Mouse (Mus musculus) neural tube, embryonic 13.5 days (tissue): ENCODE measurements around the gene Nbeal2. TPM values are rescaled to one million over a fixed set of nuclear protein-coding genes. Genes with fewer than 3 reads are reported as not detected.

ENCODE experiments used
- ATAC-seq: fragments of 200-750 bp; cut with Nextera tagmentation; 2 replicates; pipeline ENCODE4 v1.8.0; 2017; ENCODE audit warnings: low read depth, mild to moderate bottlenecking, moderate TSS enrichment, moderate library complexity
- H3K27ac ChIP-seq: fragments of 300-500 bp; sonication (generic); replicated peaks from 2 replicates; pipeline ENCODE4 v1.5.1; 2015; ENCODE audit warnings: moderate library complexity, mild to moderate bottlenecking, inconsistent platforms
- H3K27me3 ChIP-seq: fragments of 300-500 bp; sonication (generic); 2 replicates; pipeline ENCODE4 v1.6.1; 2015; ENCODE audit warnings: mild to moderate bottlenecking, inconsistent platforms
- H3K36me3 ChIP-seq: fragments of 300-500 bp; sonication (generic); 2 replicates; pipeline ENCODE4 v1.6.1; 2015; ENCODE audit warnings: mild to moderate bottlenecking, inconsistent platforms
- H3K4me1 ChIP-seq: fragments of 300-500 bp; sonication (generic); replicated peaks from 2 replicates; pipeline ENCODE4 v1.6.1; 2015; ENCODE audit warnings: inconsistent platforms
- H3K4me2 ChIP-seq: fragments of 300-500 bp; sonication (generic); 2 replicates; pipeline ENCODE4 v1.6.1; 2015; ENCODE audit warnings: inconsistent platforms, mild to moderate bottlenecking, moderate library complexity
- H3K4me3 ChIP-seq: fragments of 300-500 bp; sonication (generic); 2 replicates; pipeline ENCODE4 v1.5.1; 2015; ENCODE audit warnings: mild to moderate bottlenecking, inconsistent platforms
- H3K9ac ChIP-seq: fragments of 300-500 bp; sonication (generic); 2 replicates; pipeline ENCODE4 v1.6.1; 2015; ENCODE audit warnings: moderate library complexity, mild to moderate bottlenecking, inconsistent platforms
- H3K9me3 ChIP-seq: fragments of 300-500 bp; sonication (generic); 2 replicates; pipeline ENCODE4 v1.6.1; 2016; ENCODE audit warnings: inconsistent platforms
- WGBS: fragments of 180-500 bp; shearing (Covaris S2); methylation state at CpG from one replicate; pipeline ENCODE4 v1.1.7; 2015; 5-methylcytosine and 5-hydroxymethylcytosine counted together
- polyA plus RNA-seq: library from polyadenylated mRNA; unstranded; fragments of >200 nt; fragmentation: Nextera tagmentation; extraction: Ambion mirVana; gene quantifications from 2 replicates; pipeline ENCODE4 v1.2.1, GENCODE M21; 2015

The Nbeal2 gene
- polyA plus RNA-seq, 1 experiment from 2014 or later: 2.2 TPM

DNA sequence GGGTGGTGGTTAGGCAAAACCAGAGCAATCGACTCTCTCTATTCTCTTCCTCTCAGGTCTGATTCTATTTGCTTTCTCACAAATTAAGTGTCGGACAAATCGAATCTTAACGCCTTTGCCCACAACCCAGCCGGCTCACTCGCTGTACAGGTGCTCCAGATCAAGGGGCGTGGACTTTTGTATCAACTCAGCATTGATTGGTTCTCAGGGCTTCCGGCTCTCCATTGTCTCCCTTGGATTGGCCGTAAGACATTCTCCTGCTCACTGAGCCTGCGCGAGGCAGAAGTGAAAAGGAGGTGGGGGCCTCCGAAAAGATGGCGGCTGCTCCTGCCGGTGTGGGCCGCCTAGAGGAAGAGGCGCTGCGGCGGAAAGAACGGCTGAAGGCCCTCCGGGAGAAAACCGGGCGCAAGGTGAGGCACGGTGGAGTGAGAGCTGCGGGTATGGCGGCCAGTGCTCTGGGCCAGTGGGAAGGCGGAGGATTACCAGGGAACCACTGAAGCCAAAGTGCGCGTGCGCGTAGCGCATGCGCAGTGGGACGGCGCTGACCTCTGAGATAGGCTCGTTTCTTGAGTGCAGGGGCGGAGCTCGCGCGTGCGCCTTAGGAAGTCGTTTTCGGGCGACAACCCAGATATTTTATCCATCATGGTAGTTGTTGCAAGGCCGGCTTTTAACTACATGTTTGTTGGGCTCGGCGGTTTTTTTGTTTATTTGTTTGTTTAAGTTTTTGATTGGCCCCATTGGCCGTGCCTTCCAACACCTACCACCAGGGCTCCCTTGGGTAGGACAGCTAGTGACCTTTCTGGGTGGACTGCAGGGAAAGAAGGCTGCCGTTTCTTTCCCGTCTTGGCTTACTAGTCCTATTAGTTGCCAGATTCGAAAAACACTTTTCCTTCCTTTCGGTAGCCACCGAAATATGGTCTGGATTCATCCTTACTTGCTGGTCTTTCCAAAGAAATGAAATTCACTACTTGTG lies 2.6 kb upstream of the Nbeal2 start, which contains the start of gene Ccdc12:
TSS of gene Ccdc12 (plus strand) at position 255 of the 973 bp plus-strand sequence.
- H3K27ac ChIP-seq: peak within 1 kb of the TSS; percentile 96
- H3K4me2 ChIP-seq: peak within 1 kb of the TSS; percentile 66
- WGBS: under 1% methylated on average over 52 of the region's 52 CpGs
- ATAC-seq: peak; percentile 98
- H3K9me3 ChIP-seq: no peaks in the 10 kb centered on the region
- peak within 1 kb of the TSS; percentile 89 for H3K9ac ChIP-seq
- H3K27me3 ChIP-seq: peaks cover 22% of the 10 kb centered on the region
- H3K4me1 ChIP-seq: peaks cover 54% of the 10 kb centered on the region
- no peaks in the 10 kb centered on the region for H3K36me3 ChIP-seq
- peak within 1 kb of the TSS; percentile 69 for H3K4me3 ChIP-seq

DNA sequence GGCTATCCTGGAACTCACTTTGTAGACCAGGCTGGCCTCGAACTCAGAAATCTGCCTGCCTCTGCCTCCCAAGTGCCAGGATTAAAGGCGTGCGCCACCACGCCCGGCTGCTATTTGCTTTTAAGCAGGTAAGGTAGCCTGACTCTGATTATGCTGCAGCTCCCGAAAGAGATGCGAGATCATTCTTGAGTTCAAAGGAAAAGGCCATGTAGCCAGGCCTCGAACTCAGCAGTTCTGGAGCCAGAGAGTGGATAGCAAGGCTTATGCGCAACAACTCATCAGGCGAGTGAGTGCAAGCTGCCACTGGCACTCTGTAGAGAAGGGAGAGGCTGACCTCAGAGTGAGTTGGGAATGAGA lies 1.7 kb upstream of the Nbeal2 start:
- peaks cover 31% of the 10 kb centered on the region for H3K27me3 ChIP-seq
- H3K9ac ChIP-seq: peak overlapping the region; percentile 63
- peak; percentile 8 for ATAC-seq
- H3K27ac ChIP-seq: peak overlapping the region; percentile 81
- no peaks in the 10 kb centered on the region for H3K36me3 ChIP-seq
- H3K4me1 ChIP-seq: peaks cover 54% of the 10 kb centered on the region
- peak overlapping the region; percentile 69 for H3K4me3 ChIP-seq
- WGBS: 84% methylated on average over 10 of the region's 10 CpGs
- peak overlapping the region; percentile 65 for H3K4me2 ChIP-seq
- H3K9me3 ChIP-seq: no peaks in the 10 kb centered on the region

DNA sequence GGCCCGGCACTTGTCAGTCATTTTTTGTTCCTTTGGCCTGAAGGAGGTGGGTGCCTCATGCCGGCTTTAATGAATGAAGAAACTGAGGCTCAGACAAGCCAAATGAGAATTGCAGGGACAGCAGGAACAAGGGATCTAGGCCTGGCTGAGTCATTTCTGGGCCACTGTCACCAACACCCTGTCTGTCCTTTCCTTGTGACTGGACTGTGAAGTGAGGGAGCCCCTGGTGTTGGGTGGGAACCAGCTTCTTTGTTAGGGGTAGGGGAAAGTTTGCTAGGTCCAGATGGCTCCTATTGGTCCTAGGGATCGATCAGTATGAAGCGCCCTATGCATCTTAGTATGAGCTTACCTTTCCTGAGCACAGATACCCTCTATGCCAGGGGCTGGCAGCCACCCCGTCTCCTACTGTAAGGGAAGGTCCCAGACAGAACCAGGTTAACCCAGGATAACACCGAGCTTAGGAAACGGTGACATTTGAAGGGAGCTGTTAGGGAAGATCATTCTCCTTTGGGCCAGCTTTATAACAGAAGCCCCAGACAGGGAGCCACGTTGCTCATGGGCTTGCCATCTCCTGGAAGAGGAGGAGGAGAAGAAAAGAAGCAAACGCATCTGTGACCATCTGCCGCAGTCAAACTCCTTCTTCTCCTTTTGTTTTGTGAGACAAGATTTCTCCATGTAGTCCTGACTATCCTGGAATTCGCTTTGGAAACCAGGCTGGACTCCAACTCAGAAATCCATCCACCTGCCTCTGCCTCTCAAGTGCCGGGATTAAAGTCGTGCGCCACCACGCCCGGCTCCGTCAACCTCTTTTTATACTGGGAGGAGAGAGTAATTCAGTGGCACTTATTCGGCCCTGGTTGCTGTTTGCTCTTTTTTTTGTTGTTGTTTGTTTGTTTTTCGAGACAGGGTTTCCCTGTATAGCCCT lies 1.0 kb upstream of the Nbeal2 start:
- Histone ChIP-seq H3K4me3 (peak overlapping the region; percentile 71), H3K9me3 (no peaks in the 10 kb centered on the region), H3K27ac (0 out of 2 replicates have a peak overlapping the region, but pooled peaks have one; percentile 19), H3K4me1 (peaks cover 60% of the 10 kb centered on the region), H3K27me3 (peaks cover 34% of the 10 kb centered on the region), H3K36me3 (no peaks in the 10 kb centered on the region), H3K4me2 (peak overlapping the region; percentile 99), H3K9ac (peak overlapping the region; percentile 78)
- no peak for ATAC-seq
- 81% methylated on average over 19 of the region's 19 CpGs for WGBS

- 24% methylated on average over 14 of the region's 14 CpGs for WGBS
- Histone ChIP-seq H3K36me3 (no peaks in the 10 kb centered on the region), H3K4me3 (peak overlapping the region; percentile 71), H3K4me1 (peaks cover 68% of the 10 kb centered on the region), H3K9ac (peak overlapping the region; percentile 78), H3K27me3 (peaks cover 34% of the 10 kb centered on the region), H3K9me3 (no peaks in the 10 kb centered on the region), H3K4me2 (peak overlapping the region; percentile 99), H3K27ac (no peak overlapping the region)
- ATAC-seq: no peak
Measured at GRCm38 (mm10) chr9:110652963-110653654, 852 bp downstream of the Nbeal2 start.

DNA sequence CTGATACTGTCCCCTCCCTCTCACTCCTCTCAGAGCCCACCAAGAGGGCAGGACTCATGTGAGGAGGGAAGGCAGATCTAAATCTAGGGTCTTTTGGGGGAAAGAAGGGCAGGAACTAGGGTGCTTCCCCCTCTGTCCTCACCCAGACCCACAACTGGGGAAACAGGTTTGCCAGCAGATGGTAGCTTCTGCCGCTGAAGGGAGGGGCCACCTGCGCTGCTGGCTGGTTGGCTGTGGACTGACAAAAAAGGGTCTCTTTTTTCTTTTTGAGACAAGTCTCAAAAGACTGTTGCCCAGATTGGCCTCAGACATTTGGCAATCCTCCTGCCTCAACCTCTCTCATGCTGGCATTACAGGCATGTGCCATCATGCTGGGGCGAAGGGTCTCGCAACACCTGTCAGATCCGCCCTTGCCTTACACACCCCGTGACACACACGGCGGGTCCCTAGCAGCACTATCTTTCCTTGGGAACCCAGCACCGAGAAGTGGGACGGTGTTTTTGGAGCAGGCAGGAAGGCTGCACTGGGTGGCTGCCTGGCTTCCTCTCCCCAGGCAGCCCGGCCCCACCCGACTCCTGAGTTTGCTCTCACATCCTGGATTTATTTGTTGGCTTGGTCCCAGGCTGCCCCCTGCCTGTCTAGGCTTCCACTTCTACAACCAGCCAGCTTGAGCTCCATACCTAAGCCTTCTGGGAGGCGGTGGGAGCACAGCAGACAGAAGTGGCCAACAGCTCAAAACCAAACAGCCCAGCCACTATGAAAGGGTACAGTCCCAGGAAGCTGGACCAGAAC lies 1.8 kb downstream of the Nbeal2 start:
- H3K4me2 ChIP-seq: peak overlapping the region; percentile 99
- H3K36me3 ChIP-seq: no peaks in the 10 kb centered on the region
- WGBS: 36% methylated on average over 13 of the region's 13 CpGs
- no peak overlapping the region for H3K27ac ChIP-seq
- ATAC-seq: no peak
- peak overlapping the region; percentile 71; the same call in 1 of the 2 replicates for H3K4me3 ChIP-seq
- peaks cover 58% of the 10 kb centered on the region for H3K4me1 ChIP-seq
- H3K9ac ChIP-seq: 0 out of 2 replicates have a peak overlapping the region, but pooled peaks have one; percentile 41
- H3K27me3 ChIP-seq: peaks cover 34% of the 10 kb centered on the region
- no peaks in the 10 kb centered on the region for H3K9me3 ChIP-seq

GRCm38 (mm10) chr9:110649775-110650174 lies 4.2 kb downstream of the Nbeal2 start:
- Histone ChIP-seq H3K9ac (no peak overlapping the region), H3K4me1 (peaks cover 48% of the 10 kb centered on the region), H3K4me2 (no peak overlapping the region), H3K27ac (peak overlapping the region; percentile 52; the same call in 1 of the 2 replicates), H3K36me3 (no peaks in the 10 kb centered on the region), H3K4me3 (no peak overlapping the region), H3K9me3 (no peaks in the 10 kb centered on the region), H3K27me3 (peaks cover 34% of the 10 kb centered on the region)
- ATAC-seq: no peak

DNA sequence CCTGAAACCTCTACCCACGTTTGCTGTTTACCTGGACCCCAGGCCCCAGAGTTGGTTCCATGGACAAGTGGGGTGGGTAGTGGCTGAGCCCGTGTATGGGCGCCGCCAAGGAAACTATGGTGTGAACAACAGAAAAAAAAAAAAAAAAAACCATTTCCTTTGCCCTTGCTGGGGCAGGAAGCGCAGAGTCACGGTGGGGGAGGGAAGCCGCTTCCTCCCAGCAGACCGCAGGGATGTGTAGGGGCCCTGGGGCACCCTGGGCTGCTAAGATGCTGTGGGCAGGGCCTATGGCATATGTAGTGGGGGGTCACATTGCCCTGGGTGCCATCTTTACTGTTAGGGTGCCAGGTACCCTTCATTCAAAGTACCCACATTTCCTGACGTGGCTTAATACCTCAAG lies 8.7 kb downstream of the Nbeal2 start:
- Histone ChIP-seq H3K9me3 (no peaks in the 10 kb centered on the region), H3K4me3 (no peak overlapping the region), H3K4me2 (no peak overlapping the region), H3K27ac (no peak overlapping the region), H3K9ac (no peak overlapping the region), H3K27me3 (no peaks in the 10 kb centered on the region), H3K36me3 (no peaks in the 10 kb centered on the region), H3K4me1 (peaks cover 12% of the 10 kb centered on the region)
- 84% methylated on average over 9 of the region's 9 CpGs for WGBS
- ATAC-seq: no peak

- H3K9ac ChIP-seq: no peak overlapping the region
- no peak for ATAC-seq
Measured at GRCm38 (mm10) chr9:110644295-110644694, 9.7 kb downstream of the Nbeal2 start.

DNA sequence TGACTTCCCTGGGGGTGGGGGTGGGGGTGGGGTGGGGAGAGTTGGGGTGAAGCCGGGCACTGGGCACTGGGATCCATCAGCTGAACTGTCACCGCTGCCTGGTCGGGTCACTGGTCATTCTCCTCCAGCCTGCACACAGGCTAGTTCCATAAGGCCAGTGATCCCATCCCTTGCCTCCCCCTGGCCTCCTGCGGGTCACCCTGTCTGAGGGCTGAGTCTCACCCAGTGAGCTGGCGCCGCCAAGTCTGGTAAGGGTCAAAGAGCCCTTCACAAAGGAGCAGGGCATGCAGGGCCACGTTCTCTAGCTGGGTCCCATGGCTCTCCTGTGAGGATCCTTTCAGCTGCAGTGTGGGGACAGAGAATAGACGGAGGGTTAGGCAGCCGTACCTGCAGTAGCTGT lies 10.2 kb downstream of the Nbeal2 start:
- Histone ChIP-seq H3K36me3 (no peaks in the 10 kb centered on the region), H3K4me2 (no peak overlapping the region), H3K9ac (no peak overlapping the region), H3K27me3 (no peaks in the 10 kb centered on the region), H3K4me1 (no peaks in the 10 kb centered on the region), H3K27ac (no peak overlapping the region), H3K4me3 (no peak overlapping the region), H3K9me3 (no peaks in the 10 kb centered on the region)
- 75% methylated on average over 9 of the region's 9 CpGs for WGBS
- ATAC-seq: no peak

More at GRCm38 (mm10) chr9:110644295-110644694, 9.7 kb downstream of the Nbeal2 start:
- Histone ChIP-seq H3K27ac (no peak overlapping the region), H3K36me3 (no peaks in the 10 kb centered on the region), H3K4me3 (no peak overlapping the region), H3K4me2 (no peak overlapping the region), H3K9me3 (no peaks in the 10 kb centered on the region), H3K4me1 (peaks cover 3% of the 10 kb centered on the region), H3K27me3 (no peaks in the 10 kb centered on the region)
- WGBS: 85% methylated on average over 10 of the region's 10 CpGs

GRCm38 (mm10) chr9:110642812-110643524 lies 11.0 kb downstream of the Nbeal2 start:
- WGBS: 45% methylated on average over 5 of the region's 5 CpGs
- Histone ChIP-seq H3K4me1 (no peaks in the 10 kb centered on the region), H3K36me3 (no peaks in the 10 kb centered on the region), H3K27ac (no peak overlapping the region), H3K9me3 (no peaks in the 10 kb centered on the region), H3K4me3 (no peak overlapping the region), H3K9ac (no peak overlapping the region), H3K4me2 (no peak overlapping the region), H3K27me3 (no peaks in the 10 kb centered on the region)
- no peak for ATAC-seq
